Mouse (Mus musculus): ENCODE data around the gene Atxn2l. TPM values are rescaled to one million over a fixed set of nuclear protein-coding genes. Genes with fewer than 3 reads are reported as not detected.
"Not testable (repeated sequence)": the region's sequence is repeated elsewhere in the genome, so short reads cannot be mapped to it uniquely, and the experiment has no call there.

Atxn2l gene
- total RNA-seq, 2 experiments from 2014 or later: 37.1 to 37.9 TPM

- intact Hi-C loops (cut with DNase I): no loop called here
- no peak for DNase-seq
Observed at GRCm38 (mm10) chr7:126494120-126494519, 9.1 kb downstream of the Atxn2l start.

DNA sequence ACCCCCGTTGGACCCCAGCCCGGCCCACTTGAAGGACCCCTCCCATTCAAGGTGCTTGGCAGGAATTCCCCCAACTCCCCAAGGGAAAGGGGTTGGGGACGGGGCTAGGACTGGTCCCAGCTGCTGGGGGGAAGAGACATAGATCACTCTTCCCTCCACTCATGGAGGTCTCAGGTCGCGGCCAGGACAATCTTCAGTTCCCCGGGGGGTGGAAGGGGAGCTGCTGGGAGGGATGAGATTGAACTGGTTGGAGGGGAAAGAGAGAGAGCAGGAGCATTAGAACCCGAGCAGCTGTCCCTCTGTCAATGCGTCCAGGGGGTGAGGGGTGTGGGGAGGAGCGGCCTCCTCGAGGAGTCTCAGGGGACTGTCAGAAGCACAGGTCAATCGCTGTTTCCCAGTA lies 11.3 kb downstream of the Atxn2l start:
- no peak for DNase-seq
- intact Hi-C loops (cut with DNase I): no loop called here

- intact Hi-C loops (cut with DNase I): no loop called here
- no peak for DNase-seq
Observed at GRCm38 (mm10) chr7:126491005-126491404, 12.2 kb downstream of the Atxn2l start.

DNA sequence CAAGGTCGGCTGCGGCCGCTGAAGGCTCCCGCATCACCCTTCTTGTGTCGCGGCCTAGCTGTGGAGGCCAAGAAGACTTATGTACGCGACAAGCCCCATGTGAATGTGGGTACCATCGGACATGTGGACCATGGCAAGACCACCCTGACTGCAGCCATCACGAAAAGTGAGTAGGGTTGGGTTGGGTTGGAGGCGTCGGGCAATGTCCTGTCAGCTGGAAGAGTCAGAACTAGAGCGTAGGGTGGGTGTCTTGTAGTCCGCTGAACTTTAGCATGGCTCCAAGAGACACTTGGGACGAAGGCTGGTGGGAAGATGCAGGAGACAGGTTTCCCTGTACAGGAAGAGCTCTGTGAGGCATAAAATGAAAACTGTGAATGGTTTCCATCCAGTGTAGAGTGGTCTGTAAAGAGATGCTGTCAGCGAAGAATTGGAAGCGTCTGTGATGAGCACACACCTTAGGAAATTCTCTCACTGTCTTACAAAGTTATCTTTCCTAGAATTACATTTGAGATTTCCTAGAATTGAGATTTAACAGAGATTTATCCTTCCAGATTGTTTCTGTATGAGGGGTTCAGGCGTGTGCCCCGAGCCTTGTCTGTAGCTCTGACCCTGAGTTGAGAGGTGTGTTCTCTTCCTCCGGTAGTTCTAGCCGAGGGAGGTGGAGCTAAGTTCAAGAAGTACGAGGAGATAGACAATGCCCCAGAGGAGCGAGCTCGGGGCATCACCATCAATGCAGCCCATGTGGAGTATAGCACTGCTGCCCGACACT lies 15.4 kb downstream of the Atxn2l start:
- not testable (repeated sequence) for DNase-seq
- intact Hi-C loops (cut with DNase I): loop anchor here (1.0 to 2.0 kb wide), 2 partner anchors 16 to 79 kb away; partner anchors contain the start of genes Atxn2l and Eif3c

GRCm38 (mm10) chr7:126487052-126487483 lies 16.2 kb downstream of the Atxn2l start, which contains the start of gene Tufm:
Tufm (plus strand) TSS chr7:126487361.
- intact Hi-C loops (cut with DNase I): loop anchor here (1.0 to 2.0 kb wide), 2 partner anchors 16 to 80 kb away; partner anchors contain the start of genes Atxn2l and Eif3c
- DNase-seq: peak; percentile 91

DNA sequence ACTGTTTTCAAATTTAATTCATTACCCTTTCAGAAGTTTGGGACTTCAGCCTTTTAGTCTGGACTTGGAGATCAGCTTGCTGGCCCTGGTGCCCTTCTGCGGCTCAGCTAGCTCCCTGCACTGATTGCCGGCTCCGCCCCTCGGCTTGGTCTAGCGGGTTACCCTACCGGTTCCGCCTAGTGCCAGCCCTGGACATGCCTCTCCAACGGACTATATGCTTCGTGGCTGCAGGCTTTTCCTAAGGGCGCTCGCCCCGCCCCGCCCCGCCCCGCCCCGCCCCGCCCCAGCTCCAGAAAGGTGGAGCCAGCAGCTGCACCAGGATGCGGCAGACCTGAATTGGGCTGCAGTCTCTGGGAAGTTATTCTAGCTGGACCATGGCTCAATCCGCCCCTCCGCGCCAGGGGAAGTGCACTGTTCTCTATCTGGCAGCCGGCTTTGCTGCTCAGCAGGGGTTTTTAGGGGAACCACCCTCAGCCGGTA lies 20.8 kb downstream of the Atxn2l start:
- DNase-seq: peak; percentile 76 to 78
- intact Hi-C loops (cut with DNase I): loop anchor here (5.0 kb wide), 1 partner anchor 155 kb away; no protein-coding TSS in a partner anchor

GRCm38 (mm10) chr7:126481699-126482098 lies 21.5 kb downstream of the Atxn2l start:
- no peak for DNase-seq
- intact Hi-C loops (cut with DNase I): loop anchor here (1.0 to 5.0 kb wide), 2 partner anchors 47 to 156 kb away; no protein-coding TSS in a partner anchor

GRCm38 (mm10) chr7:126474993-126475581 lies 28.1 kb downstream of the Atxn2l start, which contains the start of gene Sh2b1:
Sh2b1 (minus strand) TSS chr7:126475424.
- intact Hi-C loops (cut with DNase I): loop anchor here (2.0 to 5.0 kb wide), 3 partner anchors 46 to 222 kb away; partner anchors contain the start of genes Bola2, Rabep2 and Slx1b
- DNase-seq: peak; percentile 83 to 89

- peak in 1 of 2 experiments; percentile 27 for DNase-seq
- intact Hi-C loops (cut with DNase I): loop anchor here (2.0 kb wide), 2 partner anchors 46 to 76 kb away; partner anchors contain the start of gene Rabep2
Observed at GRCm38 (mm10) chr7:126474486-126474955, 28.7 kb downstream of the Atxn2l start.

DNA sequence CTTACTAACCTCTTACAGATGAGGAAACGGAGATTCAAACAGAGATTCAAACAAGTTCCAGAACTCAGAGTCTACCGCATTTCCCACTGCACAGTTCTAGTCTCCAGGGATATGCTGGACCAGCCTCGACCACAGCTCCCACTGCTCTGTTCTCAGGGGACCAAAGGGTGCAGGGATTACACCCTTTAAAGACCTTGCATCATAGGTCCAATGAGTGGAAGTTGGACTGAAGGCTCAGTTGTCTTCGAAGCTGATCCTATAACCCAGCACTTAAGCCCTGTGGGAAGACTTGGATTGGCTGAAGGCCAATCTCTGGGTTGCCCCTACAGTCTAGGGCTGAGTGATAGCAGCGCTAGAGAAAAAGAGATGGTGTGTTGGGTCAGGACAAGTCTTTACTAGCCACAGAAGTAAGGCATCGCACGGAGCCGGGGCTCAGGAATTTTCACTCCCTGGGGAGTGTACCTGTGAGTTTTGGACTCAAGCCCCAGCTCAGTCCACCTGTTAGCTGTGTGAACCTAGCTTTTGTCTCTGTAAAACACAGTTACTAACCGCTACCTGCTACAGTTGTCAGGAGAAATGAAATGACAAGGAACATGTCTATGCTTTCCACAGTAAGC lies 29.7 kb downstream of the Atxn2l start:
- DNase-seq: no peak
- intact Hi-C loops (cut with DNase I): loop anchor here (2.0 kb wide), 2 partner anchors 45 to 75 kb away; partner anchors contain the start of gene Rabep2

DNA sequence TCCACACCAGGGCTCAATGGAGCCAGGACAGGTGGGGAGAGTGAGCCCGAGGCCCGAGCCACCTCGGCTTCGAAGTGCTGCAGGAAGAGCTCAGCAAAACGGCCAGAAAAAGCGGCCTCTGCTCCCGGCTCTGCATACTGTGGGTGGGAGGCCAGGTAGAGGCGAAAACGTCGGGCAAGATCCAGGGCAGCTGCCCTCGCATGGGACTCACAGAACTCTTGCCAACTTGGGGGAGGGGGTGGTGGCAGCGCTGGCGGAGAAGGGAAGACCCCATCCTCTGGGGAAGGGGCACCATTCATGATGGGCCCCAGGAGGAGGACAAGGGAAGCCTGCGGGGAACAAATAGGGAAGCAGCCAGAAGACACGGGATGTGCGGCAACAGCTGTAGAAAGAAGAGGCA lies 30.5 kb downstream of the Atxn2l start:
- DNase-seq: no peak
- intact Hi-C loops (cut with DNase I): no loop called here

DNA sequence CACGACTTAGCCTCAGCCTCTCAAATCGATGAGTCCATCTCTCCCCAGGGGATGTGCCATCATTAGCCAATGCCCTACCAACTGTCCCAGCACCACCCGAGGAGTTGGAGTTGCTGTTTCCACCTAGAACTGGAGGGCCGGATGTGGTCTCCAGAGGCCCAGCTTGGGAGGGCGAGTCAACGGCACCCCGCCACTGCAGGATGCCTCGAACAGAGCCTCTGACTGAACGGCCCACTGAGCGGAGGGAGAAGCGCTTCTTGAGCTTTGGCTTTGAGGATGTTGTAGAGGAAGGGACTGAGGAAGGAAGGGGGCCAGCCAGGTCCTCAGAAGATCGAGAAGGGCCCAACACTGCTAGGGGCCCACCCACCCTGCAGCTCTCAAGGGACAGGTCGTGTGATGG lies 30.9 kb downstream of the Atxn2l start:
- no peak for DNase-seq
- intact Hi-C loops (cut with DNase I): no loop called here

- DNase-seq: no peak
- intact Hi-C loops (cut with DNase I): no loop called here
Observed at GRCm38 (mm10) chr7:126471853-126472252, 31.4 kb downstream of the Atxn2l start.

- no peak for DNase-seq
- intact Hi-C loops (cut with DNase I): no loop called here
Observed at GRCm38 (mm10) chr7:126471361-126471760, 31.9 kb downstream of the Atxn2l start.

GRCm38 (mm10) chr7:126470077-126470476 lies 33.2 kb downstream of the Atxn2l start:
- DNase-seq: no peak
- intact Hi-C loops (cut with DNase I): no loop called here

- intact Hi-C loops (cut with DNase I): loop anchor here (2.0 kb wide), 2 partner anchors 31 to 69 kb away; no protein-coding TSS in a partner anchor
Observed at GRCm38 (mm10) chr7:126467834-126468627, 35.2 kb downstream of the Atxn2l start.

GRCm38 (mm10) chr7:126467271-126467670 lies 36.0 kb downstream of the Atxn2l start:
- intact Hi-C loops (cut with DNase I): loop anchor here (2.0 kb wide), 2 partner anchors 30 to 68 kb away; no protein-coding TSS in a partner anchor
- peak; percentile 43 to 55 for DNase-seq

More at GRCm38 (mm10) chr7:126467834-126468627, 35.2 kb downstream of the Atxn2l start:
- DNase-seq: no peak

- intact Hi-C loops (cut with DNase I): loop anchor here (2.0 kb wide), 2 partner anchors 30 to 68 kb away; no protein-coding TSS in a partner anchor
- no peak for DNase-seq
Observed at GRCm38 (mm10) chr7:126466707-126467106, 36.5 kb downstream of the Atxn2l start.

DNA sequence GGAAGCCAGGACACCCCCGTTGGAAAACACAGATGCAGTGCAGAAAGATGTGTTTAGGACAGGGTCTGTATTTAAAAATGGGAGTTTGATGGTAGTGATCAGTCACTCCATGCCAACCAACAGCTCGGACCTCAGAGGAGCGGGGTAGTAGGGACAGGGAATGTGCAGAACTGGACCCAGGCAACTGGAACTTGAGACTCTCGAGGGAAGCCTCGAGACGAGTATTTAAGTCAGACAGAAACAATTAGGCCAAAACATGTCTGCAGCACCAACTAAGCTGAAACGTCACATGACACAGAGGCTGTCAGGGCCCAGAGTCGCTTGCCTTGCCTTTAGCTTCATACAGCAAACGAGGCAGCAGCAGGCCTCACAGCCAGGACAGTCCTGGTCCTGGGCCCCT lies 37.1 kb downstream of the Atxn2l start:
- no peak for DNase-seq
- intact Hi-C loops (cut with DNase I): loop anchor here (2.0 kb wide), 2 partner anchors 29 to 67 kb away; no protein-coding TSS in a partner anchor
